In the genomic region with DNA sequence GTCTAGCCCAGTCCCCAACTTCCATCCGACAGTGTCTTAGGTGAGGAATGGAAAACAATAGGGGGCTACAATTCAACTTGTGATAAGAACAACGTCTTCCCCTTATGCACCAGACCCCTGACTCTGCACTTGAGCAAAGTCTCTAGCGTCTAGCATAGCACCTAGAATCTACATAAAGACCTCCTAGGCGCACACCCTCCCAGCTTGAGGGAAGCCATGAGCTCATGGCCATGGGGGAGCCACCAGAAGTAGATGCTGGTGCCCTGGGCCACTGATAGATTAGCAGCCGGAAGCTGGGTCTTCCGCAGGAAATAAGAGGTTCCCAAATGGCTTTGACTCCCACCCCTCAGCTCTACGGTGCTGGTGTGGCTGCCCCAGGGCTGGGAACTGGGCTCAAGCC, we compare ENCODE assay signal across 7 mouse cellular contexts. TPM values are rescaled to one million over a fixed set of nuclear protein-coding genes. Genes with fewer than 3 reads are reported as not detected.
DNase-seq lines count a peak whose midpoint lies in the region; ATAC-seq and TF ChIP-seq lines count a peak whose summit lies in the region.

No protein-coding gene starts in this region.

- peaks cover 28% of the 10 kb centered on the region; the same call in 1 of the 2 replicates for H3K4me1 ChIP-seq in spleen, adult 2 months (ENCODE audit: control insufficient read depth, insufficient read depth, insufficient read length)
- H3K4me1 ChIP-seq in embryonic facial prominence, embryonic 14.5 days (ENCODE audit: control insufficient read depth, insufficient read depth, low read length): peaks cover 17% of the 10 kb centered on the region
- H3K4me1 ChIP-seq in limb, embryonic 10.5 days: peaks cover 50% of the 10 kb centered on the region
- peaks cover 27% of the 10 kb centered on the region for H3K4me1 ChIP-seq in neural tube, embryonic 14.5 days (ENCODE audit: control insufficient read depth, insufficient read depth, low read length)

- 3% methylated on average over 7 of the region's 7 CpGs for WGBS in spleen, adult 2 months
- WGBS in embryonic facial prominence, embryonic 14.5 days: 26% methylated on average over 7 of the region's 7 CpGs
- WGBS in limb, embryonic 10.5 days: 32% methylated on average over 7 of the region's 7 CpGs
- WGBS in neural tube, embryonic 14.5 days: 22% methylated on average over 7 of the region's 7 CpGs

- H3K27ac ChIP-seq in spleen, adult 2 months (ENCODE audit: insufficient read depth, low read length): peak overlapping the region; percentile 75
- H3K27ac ChIP-seq in embryonic facial prominence, embryonic 14.5 days (replicated peaks; ENCODE audit: low read depth, low read length): no peak overlapping the region
- H3K27ac ChIP-seq in limb, embryonic 10.5 days: peak overlapping the region; percentile 86; the same call in 1 of the 2 replicates
- peak overlapping the region; percentile 89; the same call in 1 of the 2 replicates for H3K27ac ChIP-seq in neural tube, embryonic 14.5 days (ENCODE audit: low read depth, low read length)

- no peak for ATAC-seq in embryonic facial prominence, embryonic 14.5 days (ENCODE audit: low read depth)
- no peak; the same call in 1 of the 2 replicates for ATAC-seq in neural tube, embryonic 14.5 days (ENCODE audit: low read depth)

- H3K4me2 ChIP-seq in embryonic facial prominence, embryonic 14.5 days (ENCODE audit: low read depth, low read length): peak overlapping the region; percentile 87
- peak overlapping the region; percentile 90 for H3K4me2 ChIP-seq in neural tube, embryonic 14.5 days (ENCODE audit: low read depth, low read length)

- H3K36me3 ChIP-seq in spleen, adult 2 months (ENCODE audit: control insufficient read depth, insufficient read depth, low read length): peaks cover 4% of the 10 kb centered on the region; the same call in 1 of the 2 replicates
- peaks cover 2% of the 10 kb centered on the region for H3K36me3 ChIP-seq in embryonic facial prominence, embryonic 14.5 days (ENCODE audit: control insufficient read depth, insufficient read depth, low read length)
- H3K36me3 ChIP-seq in limb, embryonic 10.5 days: peaks cover 13% of the 10 kb centered on the region
- H3K36me3 ChIP-seq in neural tube, embryonic 14.5 days (ENCODE audit: control insufficient read depth, insufficient read depth, low read length): no peaks in the 10 kb centered on the region; the same call in 1 of the 2 replicates

- no peaks in the 10 kb centered on the region for H3K27me3 ChIP-seq in spleen, adult 2 months (ENCODE audit: control insufficient read depth, insufficient read depth, low read length)
- no peaks in the 10 kb centered on the region for H3K27me3 ChIP-seq in embryonic facial prominence, embryonic 14.5 days (replicated peaks; ENCODE audit: control insufficient read depth, insufficient read depth, low read length)
- H3K27me3 ChIP-seq in limb, embryonic 10.5 days (ENCODE audit: low read depth, poor library complexity, severe bottlenecking): no peaks in the 10 kb centered on the region
- H3K27me3 ChIP-seq in neural tube, embryonic 14.5 days (ENCODE audit: control insufficient read depth, insufficient read depth, low read length): no peaks in the 10 kb centered on the region

- no peak for DNase-seq in spleen, adult 2 months (ENCODE audit: low read depth in 1 of 2, low spot score in 2 of 2)
- no peak for DNase-seq in spleen, adult 12 weeks (ENCODE audit: low spot score)
- DNase-seq in embryonic facial prominence, embryonic 14.5 days (ENCODE audit: low spot score): no peak
- DNase-seq in limb, embryonic 10.5 days (ENCODE audit: low spot score): no peak
- no peak for DNase-seq in layer of hippocampus, adult 11-12 months (ENCODE audit: low spot score)
- DNase-seq in right cerebral cortex, adult 18-20 months: no peak

- TF ChIP-seq CTCF in spleen, adult 2 months (IDR thresholded peaks at IDR 0.05; ENCODE audit: extremely low read depth, insufficient read depth, insufficient read length, insufficient replicate concordance): no peak

- TF ChIP-seq POLR2A in spleen, adult 2 months (IDR thresholded peaks at IDR 0.05; ENCODE audit: low read depth, low read length): no peak

- H3K4me3 ChIP-seq in spleen, adult 2 months (ENCODE audit: extremely low read depth, insufficient read depth, insufficient read length): peak overlapping the region; percentile 90
- peak overlapping the region; percentile 95 for H3K4me3 ChIP-seq in embryonic facial prominence, embryonic 14.5 days (ENCODE audit: low read depth, low read length)
- H3K4me3 ChIP-seq in limb, embryonic 10.5 days: peak overlapping the region; percentile 93
- H3K4me3 ChIP-seq in neural tube, embryonic 14.5 days (ENCODE audit: low read depth, low read length): peak overlapping the region; percentile 92

- no peaks in the 10 kb centered on the region for H3K9me3 ChIP-seq in embryonic facial prominence, embryonic 14.5 days (ENCODE audit: control insufficient read depth, low read length)
- H3K9me3 ChIP-seq in limb, embryonic 10.5 days (replicated peaks): no peaks in the 10 kb centered on the region
- no peaks in the 10 kb centered on the region for H3K9me3 ChIP-seq in neural tube, embryonic 14.5 days (ENCODE audit: control insufficient read depth, low read length)

- peak overlapping the region; percentile 85 for H3K9ac ChIP-seq in embryonic facial prominence, embryonic 14.5 days (ENCODE audit: low read depth, low read length)
- H3K9ac ChIP-seq in neural tube, embryonic 14.5 days (replicated peaks; ENCODE audit: low read depth, low read length): peak overlapping the region; percentile 92

RNA-seq across cellular contexts. Expression of gene Atp13a2, which starts 0.8 kb away (rescaled TPM):
- 275 and 360 TPM in 2 replicates for polyA plus RNA-seq in spleen, adult 2 months (2012; rRNA removed)
- polyA plus RNA-seq in embryonic facial prominence, embryonic 14.5 days (2014; fragmentation: Nextera tagmentation; extraction: Ambion mirVana): 42.9 and 43.5 TPM in 2 replicates
- 33.9 and 44.0 TPM in 2 replicates for polyA plus RNA-seq in limb, embryonic 10.5 days (2016; fragmentation: Nextera tagmentation; extraction: Ambion mirVana)
- 155 and 160 TPM in 2 replicates for polyA plus RNA-seq in neural tube, embryonic 14.5 days (2014; fragmentation: Nextera tagmentation; extraction: Ambion mirVana)

RNA-seq across cellular contexts. Expression of gene Mfap2, which starts 22.7 kb away (rescaled TPM):
- 3.1 and 4.6 TPM in 2 replicates for polyA plus RNA-seq in spleen, adult 2 months (2012; rRNA removed)
- polyA plus RNA-seq in embryonic facial prominence, embryonic 14.5 days (2014; fragmentation: Nextera tagmentation; extraction: Ambion mirVana): 745 and 811 TPM in 2 replicates
- 444 and 521 TPM in 2 replicates for polyA plus RNA-seq in limb, embryonic 10.5 days (2016; fragmentation: Nextera tagmentation; extraction: Ambion mirVana)
- polyA plus RNA-seq in neural tube, embryonic 14.5 days (2014; fragmentation: Nextera tagmentation; extraction: Ambion mirVana): 109 and 229 TPM in 2 replicates

RNA-seq across cellular contexts. Expression of gene Sdhb, which starts 26.5 kb away (rescaled TPM):
- 66.0 and 79.2 TPM in 2 replicates for polyA plus RNA-seq in spleen, adult 2 months (2012; rRNA removed)
- polyA plus RNA-seq in embryonic facial prominence, embryonic 14.5 days (2014; fragmentation: Nextera tagmentation; extraction: Ambion mirVana): 383 and 394 TPM in 2 replicates
- polyA plus RNA-seq in limb, embryonic 10.5 days (2016; fragmentation: Nextera tagmentation; extraction: Ambion mirVana): 428 and 436 TPM in 2 replicates
- 469 and 520 TPM in 2 replicates for polyA plus RNA-seq in neural tube, embryonic 14.5 days (2014; fragmentation: Nextera tagmentation; extraction: Ambion mirVana)

Comparison
In these comparisons a context has a peak if more than half of its experiments do, and no peak if none do; other contexts are left out.
1. RNA of gene Mfap2, which starts 22.7 kb away (polyA plus RNA-seq): 745 to 811 TPM in embryonic facial prominence, embryonic 14.5 days, 444 to 521 TPM in limb, embryonic 10.5 days and 109 to 229 TPM in neural tube, embryonic 14.5 days; 3.1 to 4.6 TPM in spleen, adult 2 months; every median in the first group is over 10 times any median in the second.
2. Peak in every context shown above with its lines, with median percentiles within 50 percentile points of each other: H3K4me3 ChIP-seq.